Mouse (Mus musculus) ES-E14 (cell line): ENCODE measurements around the gene Drg1.

Experiments
- CHD2 ChIP-seq: IDR thresholded peaks from 2 replicates; pipeline ENCODE4 v1.6.1; 2014; ENCODE audit warnings: mild to moderate bottlenecking, low read depth, low read length, inconsistent platforms
- MAFK ChIP-seq: IDR thresholded peaks from 2 replicates; pipeline ENCODE4 v1.6.1; 2014; ENCODE audit warnings: mild to moderate bottlenecking, low read depth, low read length, inconsistent platforms; ENCODE audit not compliant: insufficient read depth

DNA sequence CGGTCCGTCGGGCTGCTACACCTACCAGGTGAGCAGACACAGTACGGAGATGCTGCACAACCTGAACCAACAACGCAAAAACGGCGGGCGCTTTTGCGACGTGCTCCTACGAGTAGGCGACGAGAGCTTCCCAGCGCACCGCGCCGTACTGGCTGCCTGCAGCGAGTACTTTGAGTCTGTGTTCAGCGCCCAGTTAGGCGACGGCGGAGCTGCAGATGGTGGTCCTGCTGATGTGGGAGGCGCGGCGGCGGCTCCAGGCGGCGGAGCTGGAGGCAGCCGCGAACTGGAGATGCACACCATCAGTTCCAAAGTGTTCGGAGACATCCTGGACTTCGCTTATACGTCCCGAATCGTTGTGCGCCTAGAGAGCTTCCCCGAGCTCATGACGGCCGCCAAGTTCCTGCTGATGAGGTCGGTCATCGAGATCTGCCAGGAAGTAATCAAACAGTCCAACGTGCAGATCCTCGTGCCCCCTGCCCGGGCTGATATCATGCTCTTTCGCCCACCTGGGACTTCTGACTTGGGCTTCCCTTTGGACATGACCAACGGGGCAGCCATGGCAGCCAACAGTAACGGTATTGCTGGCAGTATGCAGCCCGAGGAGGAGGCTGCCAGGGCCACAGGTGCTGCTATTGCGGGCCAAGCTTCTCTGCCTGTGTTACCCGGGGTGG lies 24.6 kb upstream of the Drg1 start:
- TF ChIP-seq CHD2 = no peak
- TF ChIP-seq MAFK = no peak
